Mouse (Mus musculus) ES-Bruce4 (cell line): ENCODE data around the gene Trabd. TPM values are rescaled to one million over a fixed set of nuclear protein-coding genes. Genes with fewer than 3 reads are reported as not detected.

Source experiments
- H3K27ac ChIP-seq: 2 replicates; pipeline ENCODE4 v1.5.1; 2012; ENCODE audit warnings: low read length, inconsistent platforms; ENCODE audit not compliant: insufficient read depth
- H3K27me3 ChIP-seq: 2 replicates; pipeline ENCODE4 v1.6.1; 2012; ENCODE audit warnings: mild to moderate bottlenecking, low read length, inconsistent platforms; ENCODE audit not compliant: control insufficient read depth, poor library complexity, insufficient read depth, severe bottlenecking
- H3K36me3 ChIP-seq: 2 replicates; pipeline ENCODE4 v1.6.1; 2012; ENCODE audit warnings: inconsistent platforms, mild to moderate bottlenecking, low read length, moderate library complexity; ENCODE audit not compliant: control insufficient read depth, poor library complexity, insufficient read depth, severe bottlenecking
- H3K4me1 ChIP-seq: one replicate; pipeline ENCODE4 v1.8.1; 2011; ENCODE audit warnings: low read length; ENCODE audit not compliant: control insufficient read depth, insufficient read depth
- H3K4me3 ChIP-seq: 2 replicates; pipeline ENCODE4 v1.5.1; 2011; ENCODE audit warnings: low read depth, mild to moderate bottlenecking, low read length
- H3K9ac ChIP-seq: 2 replicates; pipeline ENCODE4 v1.6.1; 2012; ENCODE audit warnings: low read depth, mild to moderate bottlenecking, inconsistent platforms; ENCODE audit not compliant: poor library complexity, severe bottlenecking
- H3K9me3 ChIP-seq: replicated peaks from 2 replicates; pipeline ENCODE4 v1.6.1; 2012; ENCODE audit warnings: mild to moderate bottlenecking, low read length, inconsistent platforms; ENCODE audit not compliant: control insufficient read depth, poor library complexity, insufficient read depth, severe bottlenecking
- CTCF ChIP-seq: IDR thresholded peaks from one replicate; pipeline ENCODE4 v1.8.1; 2011; ENCODE audit warnings: low read depth, low read length
- EP300 ChIP-seq: IDR thresholded peaks from 2 replicates; pipeline ENCODE4 v1.6.1; 2011; ENCODE audit warnings: low read depth, low read length; ENCODE audit not compliant: insufficient read depth
- POLR2A ChIP-seq: IDR thresholded peaks from one replicate; pipeline ENCODE4 v1.8.1; 2011; ENCODE audit warnings: low read length; ENCODE audit not compliant: insufficient read depth
- polyA plus RNA-seq: library from polyadenylated mRNA; stranded (reverse); fragments of >200 nt; gene quantifications from 2 replicates; pipeline ENCODE4 v1.2.4, GENCODE M21; 2011; ENCODE audit warnings: low read depth; ENCODE audit not compliant: missing spikeins, insufficient read depth, insufficient read length

Gene Trabd
- polyA plus RNA-seq, 1 experiment = 19.7 TPM

DNA sequence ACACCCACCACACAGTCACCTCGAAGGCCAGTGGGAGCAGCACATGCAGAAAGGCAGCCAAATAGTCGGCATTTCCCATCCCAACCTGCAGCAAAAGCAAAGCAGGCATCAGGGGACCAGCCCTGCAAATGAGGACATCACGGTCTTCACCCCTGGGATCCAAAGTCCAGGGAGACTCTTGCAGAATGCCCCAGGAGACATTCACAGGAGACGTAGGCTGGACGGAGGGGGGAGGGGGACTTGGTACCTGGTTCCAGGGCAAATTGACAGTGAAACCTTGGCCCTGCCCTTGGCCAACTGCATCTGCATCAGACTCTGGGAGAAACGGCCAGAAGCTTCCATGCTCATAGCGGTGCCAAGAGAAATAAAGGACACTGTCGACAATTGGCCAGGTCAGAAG lies 51.7 kb downstream of the Trabd start:
- peaks cover 2% of the 10 kb centered on the region for H3K4me1 ChIP-seq
- H3K36me3 ChIP-seq = no peaks in the 10 kb centered on the region
- H3K9me3 ChIP-seq = no peaks in the 10 kb centered on the region

DNA sequence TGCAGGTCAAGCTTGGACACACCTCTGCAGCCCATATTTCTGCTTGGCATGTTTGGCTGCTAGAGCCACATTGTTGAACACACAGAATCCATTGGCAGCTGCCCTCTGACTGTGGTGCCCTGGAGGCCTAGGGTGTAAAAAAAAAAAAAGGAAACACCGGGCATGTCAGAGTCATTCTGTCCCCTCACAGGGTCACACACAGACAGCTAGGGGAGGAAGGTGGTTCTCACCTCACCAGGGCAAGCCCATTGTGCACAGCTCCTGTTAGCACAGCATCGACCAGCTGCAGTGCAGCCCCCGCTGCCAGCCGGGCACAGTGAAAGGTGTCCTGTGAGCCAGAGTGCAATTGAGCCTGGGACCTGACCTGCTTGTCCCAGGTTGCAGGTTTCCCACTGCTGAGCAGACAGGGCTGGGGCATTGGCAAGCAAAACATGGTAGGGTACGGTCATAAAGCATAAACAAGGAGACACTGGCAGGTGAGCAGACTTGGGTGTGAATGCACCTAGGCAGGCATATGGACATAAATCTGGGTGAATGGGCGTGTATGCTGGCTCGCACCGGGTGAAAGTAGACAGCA lies 52.5 kb downstream of the Trabd start:
- no peak overlapping the region for H3K4me3 ChIP-seq
- H3K36me3 ChIP-seq = no peaks in the 10 kb centered on the region
- no peaks in the 10 kb centered on the region for H3K27me3 ChIP-seq
- 0 out of 2 replicates have a peak overlapping the region, but pooled peaks have one; percentile 59 for H3K9ac ChIP-seq
- no peaks in the 10 kb centered on the region for H3K9me3 ChIP-seq
- H3K27ac ChIP-seq = no peak overlapping the region
- TF ChIP-seq CTCF (no peak), EP300 (no peak), POLR2A (no peak)
- H3K4me1 ChIP-seq = peaks cover 2% of the 10 kb centered on the region

More for the DNA sequence above, 51.7 kb downstream of the Trabd start:
- Histone ChIP-seq H3K4me3 (no peak overlapping the region), H3K27me3 (no peaks in the 10 kb centered on the region), H3K27ac (no peak overlapping the region), H3K9ac (no peak overlapping the region)
- TF ChIP-seq POLR2A (no peak), CTCF (no peak), EP300 (no peak)

DNA sequence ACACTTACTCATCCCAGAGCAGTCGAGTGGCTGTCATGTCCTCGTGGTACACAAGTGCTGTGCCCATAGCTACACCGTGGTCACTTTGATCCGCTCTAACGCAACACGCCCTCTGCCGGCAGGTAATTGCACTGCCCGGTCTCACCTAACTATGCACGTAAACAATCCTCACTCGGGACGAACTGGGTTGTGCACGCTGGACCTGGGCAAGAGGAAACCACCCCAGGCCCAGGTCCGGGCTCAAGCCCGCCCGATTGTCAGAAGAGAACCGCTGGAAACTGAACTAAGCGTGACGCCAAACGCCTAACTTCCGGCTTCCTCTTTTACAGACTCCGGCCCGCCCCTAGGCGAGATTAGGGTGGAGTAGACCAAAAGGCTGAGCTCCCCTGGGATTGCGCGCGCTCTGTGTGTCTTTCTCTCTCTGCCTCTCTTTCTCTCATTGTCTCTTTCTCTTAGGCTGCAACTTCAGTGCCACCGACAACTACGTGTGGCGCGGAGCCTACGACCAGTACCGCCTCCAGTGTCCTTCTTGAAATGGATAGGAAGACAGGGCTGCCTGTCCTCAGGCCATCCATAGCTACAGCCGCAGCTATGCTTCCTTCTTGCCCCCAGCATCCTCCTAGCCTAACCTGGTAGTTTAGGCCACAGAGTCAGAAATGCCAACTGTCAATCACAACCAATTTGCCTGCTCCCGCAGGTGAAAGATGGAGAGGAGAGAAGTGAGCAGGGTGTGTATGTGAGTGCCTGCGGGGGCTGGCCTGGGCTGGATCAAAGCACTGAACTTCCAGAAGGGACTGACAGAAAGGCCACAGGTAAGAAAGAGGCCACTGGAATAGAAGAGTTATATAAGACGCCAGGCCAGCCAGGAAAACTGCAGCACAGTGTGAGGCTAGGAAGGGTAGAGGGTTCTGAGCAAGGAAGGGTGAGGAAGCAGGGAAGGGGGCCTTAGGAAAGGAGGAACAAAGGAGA lies 53.7 kb downstream of the Trabd start, which contains the start of gene Hdac10:
Gene Hdac10, minus strand, starts transcription at position 319 of the 969 bp plus-strand sequence.
- Histone ChIP-seq H3K4me3 (peak within 1 kb of the TSS; percentile 75), H3K4me1 (peaks cover 2% of the 10 kb centered on the region), H3K27ac (peak within 1 kb of the TSS; percentile 10), H3K9ac (peak within 1 kb of the TSS; percentile 59), H3K36me3 (no peaks in the 10 kb centered on the region), H3K9me3 (no peaks in the 10 kb centered on the region), H3K27me3 (no peaks in the 10 kb centered on the region)
- peak; percentile 90 for TF ChIP-seq CTCF
- no peak for TF ChIP-seq POLR2A

DNA sequence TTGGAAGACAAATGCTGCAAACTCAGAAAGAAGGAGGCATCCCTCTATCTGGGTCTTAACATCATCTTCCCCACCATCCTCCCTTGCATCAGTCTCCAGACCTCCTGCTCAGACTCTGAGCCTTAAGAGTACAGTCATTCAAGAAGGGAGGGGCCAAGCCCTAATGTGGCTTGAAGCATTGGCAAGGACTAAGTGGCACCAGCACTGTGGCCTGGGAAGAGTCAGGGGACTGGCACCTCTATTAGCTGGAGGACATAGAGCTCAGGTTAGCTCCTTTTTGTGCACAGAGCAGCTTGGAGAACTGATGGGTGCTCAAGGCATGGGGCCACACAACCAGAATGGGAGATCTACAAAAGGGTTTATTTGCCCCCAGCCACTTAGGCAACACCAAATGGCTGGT lies 55.3 kb downstream of the Trabd start:
- peaks cover 2% of the 10 kb centered on the region for H3K4me1 ChIP-seq
- H3K4me3 ChIP-seq = no peak overlapping the region
- no peaks in the 10 kb centered on the region for H3K9me3 ChIP-seq
- H3K9ac ChIP-seq = no peak overlapping the region
- TF ChIP-seq CTCF = no peak
- TF ChIP-seq EP300 = no peak
- TF ChIP-seq POLR2A = no peak
- no peaks in the 10 kb centered on the region for H3K27me3 ChIP-seq
- no peak overlapping the region for H3K27ac ChIP-seq
- no peaks in the 10 kb centered on the region for H3K36me3 ChIP-seq

DNA sequence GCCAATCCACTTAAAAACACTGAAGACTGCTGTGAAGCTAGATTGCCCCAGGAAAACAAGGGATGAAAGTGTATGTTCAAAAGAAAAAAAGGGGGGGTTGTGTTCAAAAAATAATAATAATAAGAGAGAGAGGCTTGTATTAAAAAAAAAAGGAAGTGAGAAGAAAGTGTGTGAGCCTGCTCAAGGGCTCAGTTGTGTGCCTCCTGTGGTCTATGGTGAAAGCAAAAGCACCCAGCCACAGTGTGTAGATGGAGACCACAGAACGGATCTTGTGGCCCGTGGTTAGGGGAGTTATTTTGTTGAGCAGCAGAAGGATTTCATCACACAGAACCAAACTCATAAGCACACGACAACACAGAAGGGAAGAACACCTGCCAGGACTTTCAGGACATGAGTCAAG lies 56.4 kb downstream of the Trabd start:
- H3K27me3 ChIP-seq = no peaks in the 10 kb centered on the region
- H3K9ac ChIP-seq = no peak overlapping the region
- peaks cover 2% of the 10 kb centered on the region for H3K4me1 ChIP-seq
- H3K9me3 ChIP-seq = no peaks in the 10 kb centered on the region
- no peaks in the 10 kb centered on the region for H3K36me3 ChIP-seq
- H3K4me3 ChIP-seq = no peak overlapping the region
- H3K27ac ChIP-seq = no peak overlapping the region
- no peak for TF ChIP-seq CTCF
- TF ChIP-seq POLR2A = no peak
- TF ChIP-seq EP300 = no peak

Other genes starting within 250 kb of the Trabd start
- 128 and 136 TPM in 2 replicates for gene Pim3, start 212.9 kb upstream of the Trabd start, polyA plus RNA-seq
- gene Ttll8, start 120.7 kb upstream of the Trabd start, polyA plus RNA-seq = not detected in 2 replicates
- not detected in 2 replicates for gene Mlc1, start 96.1 kb upstream of the Trabd start, polyA plus RNA-seq
- 2.9 and 4.1 TPM in 2 replicates for gene Mov10l1, start 92.2 kb upstream of the Trabd start, polyA plus RNA-seq
- 1.4 and 2.8 TPM in 2 replicates for gene Panx2, start 15.4 kb upstream of the Trabd start, polyA plus RNA-seq
- gene Selenoo, start 14.0 kb downstream of the Trabd start, polyA plus RNA-seq = 9.2 and 9.4 TPM in 2 replicates
- gene Tubgcp6, start 48.0 kb downstream of the Trabd start, polyA plus RNA-seq = 21.1 and 26.9 TPM in 2 replicates
- gene Hdac10, start 53.6 kb downstream of the Trabd start, polyA plus RNA-seq = 4.6 and 4.8 TPM in 2 replicates
- 33.2 and 38.2 TPM in 2 replicates for gene Mapk12, start 65.6 kb downstream of the Trabd start, polyA plus RNA-seq
- gene Mapk11, start 74.5 kb downstream of the Trabd start, polyA plus RNA-seq = 9.1 and 9.3 TPM in 2 replicates
- 86.1 and 96.7 TPM in 2 replicates for gene Plxnb2, start 105.7 kb downstream of the Trabd start, polyA plus RNA-seq
- 9.1 and 10.0 TPM in 2 replicates for gene Dennd6b, start 121.4 kb downstream of the Trabd start, polyA plus RNA-seq
- gene Ppp6r2, start 136.4 kb downstream of the Trabd start, polyA plus RNA-seq = 13.3 and 14.3 TPM in 2 replicates
- 51.5 and 66.1 TPM in 2 replicates for gene Sbf1, start 240.2 kb downstream of the Trabd start, polyA plus RNA-seq
- 1.1 TPM in 1 of 2 replicates, not detected in the other for gene Adm2, start 247.6 kb downstream of the Trabd start, polyA plus RNA-seq